Mouse (Mus musculus) liver, postnatal 0 days (tissue): ENCODE measurements around the gene Ezr. TPM values are rescaled to one million over a fixed set of nuclear protein-coding genes. Genes with fewer than 3 reads are reported as not detected.

Source experiments
- ATAC-seq: fragments of 200-750 bp; cut with Nextera tagmentation; 2 replicates; pipeline ENCODE4 v1.8.0; 2017; ENCODE audit warnings: mild to moderate bottlenecking, moderate library complexity
- DNase-seq: peaks from one replicate; pipeline ENCODE4 v3.0.0-alpha.2; 2016
- H3K27ac ChIP-seq: fragments of 300-500 bp; sonication (generic); 2 replicates; pipeline ENCODE4 v1.5.1; 2014; ENCODE audit warnings: antibody characterized with exemption, moderate library complexity, mild to moderate bottlenecking, low read depth
- H3K27me3 ChIP-seq: fragments of 300-500 bp; sonication (generic); 2 replicates; pipeline ENCODE4 v1.6.1; 2014; ENCODE audit warnings: low read length, control low read depth, mixed read lengths; ENCODE audit not compliant: insufficient read depth
- H3K36me3 ChIP-seq: fragments of 300-500 bp; sonication (generic); replicated peaks from 2 replicates; pipeline ENCODE4 v1.6.1; 2014; ENCODE audit warnings: mild to moderate bottlenecking, control low read depth, low read length, moderate library complexity, mixed read lengths; ENCODE audit not compliant: insufficient read depth
- H3K4me1 ChIP-seq: fragments of 300-500 bp; sonication (generic); 2 replicates; pipeline ENCODE4 v1.6.1; 2014; ENCODE audit warnings: antibody characterized with exemption, mild to moderate bottlenecking, control low read depth; ENCODE audit not compliant: insufficient read depth
- H3K4me2 ChIP-seq: fragments of 300-500 bp; sonication (generic); 2 replicates; pipeline ENCODE4 v1.6.1; 2014; ENCODE audit warnings: low read depth, mild to moderate bottlenecking, low read length, moderate library complexity, mixed read lengths
- H3K4me3 ChIP-seq: fragments of 300-500 bp; sonication (generic); 2 replicates; pipeline ENCODE4 v1.5.1; 2014; ENCODE audit warnings: low read depth, low read length
- H3K9ac ChIP-seq: fragments of 300-500 bp; sonication (generic); replicated peaks from 2 replicates; pipeline ENCODE4 v1.6.1; 2014; ENCODE audit warnings: mild to moderate bottlenecking, moderate library complexity
- H3K9me3 ChIP-seq: fragments of 300-500 bp; sonication (generic); 2 replicates; pipeline ENCODE4 v1.6.1; 2016; ENCODE audit warnings: mild to moderate bottlenecking, control low read depth, low read length, mixed read lengths
- CTCF ChIP-seq: sonication (generic); IDR thresholded peaks from 2 replicates; pipeline ENCODE4 v1.5.1; 2016; ENCODE audit warnings: antibody characterized with exemption, low read depth
- EP300 ChIP-seq: IDR thresholded peaks from 2 replicates; pipeline ENCODE4 v1.6.1; 2016; ENCODE audit warnings: antibody characterized with exemption, low read depth, mild to moderate bottlenecking
- WGBS: fragments of 180-500 bp; shearing (Covaris S2); extraction: QIAGEN DNeasy Blood & Tissue Kit; methylation state at CpG from one replicate; pipeline ENCODE4 v1.1.7; 2014; ENCODE audit not compliant: insufficient replicate concordance; 5-methylcytosine and 5-hydroxymethylcytosine counted together
- polyA plus RNA-seq: library from polyadenylated mRNA; unstranded; fragments of >200 nt; fragmentation: Nextera tagmentation; extraction: Ambion mirVana; gene quantifications from 2 replicates; pipeline ENCODE4 v1.2.1, GENCODE M21; 2015

Gene Ezr
- polyA plus RNA-seq, 1 experiment from 2014 or later: 34.8 TPM

DNA sequence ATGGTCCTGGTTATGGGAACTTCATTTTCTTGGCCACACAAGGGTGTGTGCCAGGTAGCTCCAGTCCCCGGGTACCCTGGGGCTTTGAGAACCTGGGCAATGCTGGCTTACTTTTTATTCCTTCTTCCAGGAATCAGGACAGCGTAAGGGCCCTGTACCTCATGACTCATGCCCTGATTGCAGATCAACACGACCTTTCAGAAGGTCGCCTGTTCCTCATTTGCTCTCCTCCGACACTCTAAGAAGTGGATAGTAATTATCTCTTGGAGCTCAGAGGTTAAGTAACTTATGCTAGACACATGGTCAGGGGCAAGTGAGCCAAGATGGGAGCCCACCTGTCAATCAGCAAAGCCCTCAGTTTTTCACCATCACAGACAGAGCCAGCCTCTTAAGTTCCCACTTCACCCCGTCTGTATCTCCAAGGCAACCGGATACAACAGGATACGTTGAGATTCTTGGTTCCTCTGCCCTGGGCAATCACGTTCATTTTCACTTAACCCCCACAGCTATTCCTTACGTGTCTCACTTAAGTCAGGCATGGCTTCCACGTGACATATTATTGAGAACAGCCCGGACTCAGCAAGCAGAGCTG is 11.7 kb upstream of the Ezr start:
- Histone ChIP-seq H3K27me3 (no peaks in the 10 kb centered on the region), H3K4me1 (no peaks in the 10 kb centered on the region), H3K36me3 (no peaks in the 10 kb centered on the region), H3K9me3 (no peaks in the 10 kb centered on the region), H3K9ac (no peak overlapping the region), H3K27ac (no peak overlapping the region), H3K4me2 (no peak overlapping the region), H3K4me3 (no peak overlapping the region)
- no peak for DNase-seq
- TF ChIP-seq CTCF (no peak), EP300 (no peak)
- ATAC-seq: no peak; the same call in 1 of the 2 replicates
- 52% methylated on average over 12 of the region's 12 CpGs for WGBS

DNA sequence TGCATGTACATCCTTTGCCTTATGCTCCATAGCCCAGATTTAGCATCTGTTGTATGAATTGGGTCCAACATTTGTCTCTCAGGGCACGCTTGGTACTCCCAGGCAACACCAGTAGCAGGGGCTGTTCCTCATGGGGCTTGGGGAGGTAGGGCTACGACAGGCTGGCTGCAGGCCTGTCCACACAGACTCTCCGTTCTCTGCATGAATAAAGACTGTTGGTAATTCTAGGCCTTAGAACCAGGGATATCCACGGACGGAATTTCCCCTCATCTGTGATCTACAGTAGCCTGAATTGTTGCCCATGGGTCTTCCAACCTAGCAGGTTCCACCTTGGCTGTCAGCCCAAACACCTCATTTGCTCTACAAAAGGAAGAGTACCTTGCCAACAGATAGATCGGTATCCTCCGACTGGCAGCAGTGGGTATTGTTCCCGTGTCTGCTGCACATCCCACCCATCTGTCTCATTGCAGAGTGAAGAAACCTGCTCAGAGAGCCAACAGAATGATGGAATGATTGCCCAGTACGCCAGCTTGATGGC is 7.1 kb upstream of the Ezr start:
- whole genome bisulfite sequencing: 84% methylated on average over 9 of the region's 9 CpGs
- no peaks in the 10 kb centered on the region for H3K27me3 ChIP-seq
- no peak overlapping the region for H3K4me3 ChIP-seq
- no peak for ATAC-seq
- H3K36me3 ChIP-seq: no peaks in the 10 kb centered on the region
- H3K4me2 ChIP-seq: no peak overlapping the region
- H3K9me3 ChIP-seq: no peaks in the 10 kb centered on the region
- no peaks in the 10 kb centered on the region for H3K4me1 ChIP-seq
- TF ChIP-seq CTCF (no peak), EP300 (no peak)
- no peak overlapping the region for H3K27ac ChIP-seq
- H3K9ac ChIP-seq: no peak overlapping the region
- DNase-seq: no peak

DNA sequence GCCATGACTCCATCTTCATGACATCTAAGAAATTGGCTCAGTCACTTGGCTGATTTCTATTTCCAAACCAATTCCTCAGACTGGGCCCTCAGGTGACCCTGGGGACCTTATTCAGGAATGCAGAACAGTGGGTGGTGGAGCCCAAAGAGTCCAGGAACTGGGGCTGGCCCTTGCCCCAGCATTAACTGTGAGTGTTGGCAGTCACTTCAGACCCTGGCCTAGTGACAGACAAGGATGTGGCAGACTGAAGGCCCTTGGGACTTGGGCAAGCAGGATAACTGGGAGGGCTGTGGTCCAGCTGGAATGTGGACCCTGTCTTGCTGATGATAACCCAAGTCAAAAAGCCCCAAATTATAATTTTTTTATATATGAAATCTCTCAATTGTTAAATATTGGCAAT is 6.5 kb upstream of the Ezr start:
- DNase-seq: no peak
- Histone ChIP-seq H3K4me3 (no peak overlapping the region), H3K36me3 (no peaks in the 10 kb centered on the region), H3K9me3 (no peaks in the 10 kb centered on the region), H3K4me2 (no peak overlapping the region), H3K27me3 (no peaks in the 10 kb centered on the region), H3K4me1 (no peaks in the 10 kb centered on the region), H3K27ac (no peak overlapping the region), H3K9ac (no peak overlapping the region)
- no peak for ATAC-seq
- TF ChIP-seq EP300: no peak
- no peak for TF ChIP-seq CTCF

DNA sequence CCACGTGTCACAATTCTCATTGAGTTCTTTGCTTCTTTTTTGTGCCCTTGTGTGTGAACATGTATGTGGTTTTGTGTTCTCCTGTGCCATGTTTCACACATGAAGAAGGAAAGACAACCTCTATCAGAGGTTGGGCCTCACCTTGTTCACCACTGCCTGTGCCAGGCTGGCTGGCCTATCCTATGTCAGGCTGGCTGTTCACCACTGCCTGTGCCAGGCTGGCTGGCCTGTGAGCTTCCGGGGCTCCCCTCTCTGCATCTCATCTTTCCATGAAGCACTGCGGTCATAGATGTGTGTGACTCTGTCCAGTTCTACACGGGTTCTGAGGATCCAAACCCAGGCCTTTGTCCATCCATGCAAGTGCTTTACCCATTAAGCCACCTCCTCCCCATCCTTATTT is 4.7 kb upstream of the Ezr start:
- no peak overlapping the region for H3K9ac ChIP-seq
- ATAC-seq: no peak
- DNase-seq: no peak

DNA sequence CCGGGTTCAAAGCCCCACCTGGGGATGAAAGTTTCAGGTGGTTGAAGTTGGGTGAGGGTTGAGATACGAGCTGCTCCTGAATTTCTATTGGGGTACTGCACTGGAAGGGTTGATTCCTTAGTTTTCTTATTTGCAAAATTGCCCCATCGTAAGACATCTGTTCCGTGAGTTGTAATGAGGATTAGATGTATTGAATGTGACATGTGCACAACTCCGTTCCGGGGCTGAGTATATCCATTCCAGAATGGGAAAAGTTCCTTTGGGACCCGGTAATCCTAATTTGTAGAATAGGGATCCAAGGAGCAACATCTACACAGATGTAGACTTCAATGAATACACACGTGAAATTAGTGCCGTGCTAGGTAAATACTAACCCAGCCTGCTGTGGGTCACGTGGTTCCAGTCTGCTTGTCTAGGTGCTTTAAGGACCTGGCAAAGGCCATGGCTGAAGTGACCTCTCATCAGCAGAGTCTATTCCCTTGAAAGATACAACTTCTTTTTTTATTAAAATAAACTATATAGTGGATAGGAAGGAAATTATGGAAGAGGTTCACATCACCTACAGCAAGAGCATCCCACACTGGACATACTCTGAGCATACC is 1.3 kb upstream of the Ezr start:
- DNase-seq (no peak), ATAC-seq (no peak)
- H3K36me3 ChIP-seq: no peaks in the 10 kb centered on the region
- WGBS: 49% methylated on average over 10 of the region's 10 CpGs
- peaks cover 22% of the 10 kb centered on the region for H3K4me1 ChIP-seq
- peak overlapping the region; percentile 97 for H3K4me2 ChIP-seq
- TF ChIP-seq EP300: no peak
- TF ChIP-seq CTCF: no peak
- peak overlapping the region; percentile 97 for H3K4me3 ChIP-seq
- no peaks in the 10 kb centered on the region for H3K27me3 ChIP-seq
- no peak overlapping the region for H3K27ac ChIP-seq
- peak overlapping the region; percentile 94 for H3K9ac ChIP-seq
- H3K9me3 ChIP-seq: no peaks in the 10 kb centered on the region

More for the DNA sequence above, 4.7 kb upstream of the Ezr start:
- H3K9me3 ChIP-seq: no peaks in the 10 kb centered on the region
- H3K4me3 ChIP-seq: no peak overlapping the region
- no peaks in the 10 kb centered on the region for H3K27me3 ChIP-seq
- TF ChIP-seq EP300: no peak
- TF ChIP-seq CTCF: no peak
- no peaks in the 10 kb centered on the region for H3K36me3 ChIP-seq
- H3K4me1 ChIP-seq: no peaks in the 10 kb centered on the region
- WGBS: 78% methylated on average over 4 of the region's 4 CpGs
- no peak overlapping the region for H3K4me2 ChIP-seq
- no peak overlapping the region for H3K27ac ChIP-seq

DNA sequence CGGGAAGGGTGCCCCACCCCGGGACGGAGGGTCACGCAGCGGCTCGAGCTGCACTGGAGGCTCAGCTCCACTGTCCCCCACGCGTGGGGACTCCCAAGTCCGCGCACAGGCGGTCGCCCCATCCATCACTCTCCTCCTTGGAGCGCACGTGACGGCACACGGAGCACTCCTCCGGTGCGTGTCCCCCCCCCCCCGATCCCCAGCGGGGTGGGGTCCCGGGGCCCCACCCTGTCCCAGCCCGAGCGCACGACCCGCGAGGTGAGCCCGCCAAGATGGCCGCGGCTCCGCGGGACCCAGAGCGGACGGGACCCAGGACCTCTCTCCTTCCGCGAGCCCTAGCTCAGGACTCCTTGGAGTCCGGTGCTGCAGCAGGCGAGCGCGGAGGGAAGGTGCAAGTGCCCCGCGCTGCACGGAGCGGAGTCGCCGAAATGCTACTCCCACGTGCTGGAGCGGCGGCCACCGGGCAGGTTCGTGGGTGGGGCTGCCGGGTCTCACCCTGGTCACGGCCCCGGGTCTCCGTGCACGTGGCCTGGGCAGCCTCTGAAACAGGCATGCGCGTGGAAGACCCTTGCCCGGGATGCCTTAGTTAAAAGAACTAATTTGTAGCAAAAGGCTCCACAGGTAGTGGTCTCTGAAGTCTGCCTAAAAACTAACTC is 550 bp upstream of the Ezr start:
- Histone ChIP-seq H3K27ac (peak overlapping the region; percentile 94), H3K9ac (peak overlapping the region; percentile 94), H3K4me1 (peaks cover 27% of the 10 kb centered on the region), H3K4me3 (peak overlapping the region; percentile 97), H3K4me2 (peak overlapping the region; percentile 97), H3K36me3 (no peaks in the 10 kb centered on the region), H3K9me3 (no peaks in the 10 kb centered on the region), H3K27me3 (no peaks in the 10 kb centered on the region)
- ATAC-seq: peak; percentile 66
- 0% methylated on average over 48 of the region's 58 CpGs for WGBS
- no peak for TF ChIP-seq EP300
- TF ChIP-seq CTCF: no peak
- DNase-seq: peak; percentile 73
